Mouse (Mus musculus): ENCODE measurements at regions not wholly inside any gene's neighbourhood (a gene's known extent, or its start where the extent isn't known, plus 50 kb on each side); places are given as distances from the start of the nearest gene placed in this dataset.
A peak's percentile ranks its signal among the peaks of the same experiment; 100 is the strongest.

GRCm38 (mm10) chr17:67499783-67500641 lies 132.5 kb downstream of the Lrrc30 start:
- no peaks in the 10 kb centered on the region for H3K27me3 ChIP-seq
- H3K9ac ChIP-seq: no peak overlapping the region
- no peaks in the 10 kb centered on the region for H3K36me3 ChIP-seq
- peak overlapping the region; percentile 25; the same call in 1 of the 2 replicates for H3K4me2 ChIP-seq (replicated peaks)
- H3K27ac ChIP-seq: no peak overlapping the region
- no peak for ATAC-seq (ENCODE audit: insufficient number of reproducible peaks, insufficient read depth, low FRiP score, low TSS enrichment)
- H3K9me3 ChIP-seq: no peaks in the 10 kb centered on the region
- 59% methylated on average over 28 of the region's 28 CpGs for WGBS
- H3K4me1 ChIP-seq: no peaks in the 10 kb centered on the region
- no peak overlapping the region for H3K4me3 ChIP-seq

GRCm38 (mm10) chr17:67497380-67497779 lies 135.1 kb downstream of the Lrrc30 start:
- Histone ChIP-seq H3K36me3 (no peaks in the 10 kb centered on the region), H3K9me3 (no peaks in the 10 kb centered on the region), H3K4me2 (replicated peaks) (no peak overlapping the region), H3K9ac (no peak overlapping the region), H3K4me1 (no peaks in the 10 kb centered on the region), H3K4me3 (no peak overlapping the region), H3K27me3 (no peaks in the 10 kb centered on the region), H3K27ac (no peak overlapping the region)
- 81% methylated on average over 8 of the region's 8 CpGs for WGBS
- ATAC-seq (ENCODE audit: insufficient number of reproducible peaks, insufficient read depth, low FRiP score, low TSS enrichment): 0 out of 2 replicates have a peak, but pooled peaks have one; percentile 36

DNA sequence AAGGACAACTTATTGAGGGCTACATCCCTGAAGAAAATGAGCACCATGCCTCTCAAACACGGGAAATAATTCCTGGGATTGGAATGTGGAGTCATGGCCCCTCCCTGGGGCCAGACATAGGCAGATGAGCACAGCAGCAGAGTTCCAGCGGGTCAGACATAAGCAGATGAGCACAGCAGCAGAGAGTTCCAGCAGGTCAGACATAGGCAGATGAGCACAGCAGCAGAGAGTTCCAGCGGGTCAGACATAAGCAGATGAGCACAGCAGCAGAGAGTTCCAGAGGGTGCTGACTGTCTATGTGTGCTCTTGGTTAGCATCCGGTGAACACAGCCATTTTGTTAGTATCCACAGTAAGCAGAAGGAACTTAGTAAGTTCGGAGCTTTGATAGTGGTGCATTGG lies 126.2 kb upstream of the Ptprm start:
- no peak for ATAC-seq (ENCODE audit: insufficient number of reproducible peaks, insufficient read depth, low FRiP score, low TSS enrichment)

GRCm38 (mm10) chr17:67473137-67473536 lies 118.9 kb upstream of the Ptprm start:
- Histone ChIP-seq H3K4me2 (replicated peaks) (no peak overlapping the region), H3K27me3 (no peaks in the 10 kb centered on the region), H3K4me1 (no peaks in the 10 kb centered on the region), H3K9me3 (no peaks in the 10 kb centered on the region; the same call in 1 of the 2 replicates), H3K36me3 (no peaks in the 10 kb centered on the region), H3K9ac (no peak overlapping the region), H3K4me3 (no peak overlapping the region), H3K27ac (no peak overlapping the region)
- 20% methylated on average over 2 of the region's 2 CpGs for WGBS
- ATAC-seq (ENCODE audit: insufficient number of reproducible peaks, insufficient read depth, low FRiP score, low TSS enrichment): no peak

More for the DNA sequence above, 126.2 kb upstream of the Ptprm start:
- Histone ChIP-seq H3K4me1 (no peaks in the 10 kb centered on the region), H3K36me3 (no peaks in the 10 kb centered on the region), H3K27ac (no peak overlapping the region), H3K9me3 (no peaks in the 10 kb centered on the region; the same call in 1 of the 2 replicates), H3K9ac (no peak overlapping the region), H3K27me3 (no peaks in the 10 kb centered on the region), H3K4me3 (no peak overlapping the region), H3K4me2 (replicated peaks) (no peak overlapping the region)
- WGBS: 71% methylated on average over 5 of the region's 5 CpGs

GRCm38 (mm10) chr17:67458851-67459421 lies 104.7 kb upstream of the Ptprm start:
- no peak overlapping the region for H3K9ac ChIP-seq
- WGBS: 82% methylated on average over 4 of the region's 4 CpGs
- H3K36me3 ChIP-seq: no peaks in the 10 kb centered on the region
- no peaks in the 10 kb centered on the region for H3K9me3 ChIP-seq
- no peaks in the 10 kb centered on the region for H3K27me3 ChIP-seq
- no peak for ATAC-seq (ENCODE audit: insufficient number of reproducible peaks, insufficient read depth, low FRiP score, low TSS enrichment)
- H3K4me2 ChIP-seq (replicated peaks): no peak overlapping the region
- no peaks in the 10 kb centered on the region for H3K4me1 ChIP-seq
- no peak overlapping the region for H3K27ac ChIP-seq
- no peak overlapping the region for H3K4me3 ChIP-seq

DNA sequence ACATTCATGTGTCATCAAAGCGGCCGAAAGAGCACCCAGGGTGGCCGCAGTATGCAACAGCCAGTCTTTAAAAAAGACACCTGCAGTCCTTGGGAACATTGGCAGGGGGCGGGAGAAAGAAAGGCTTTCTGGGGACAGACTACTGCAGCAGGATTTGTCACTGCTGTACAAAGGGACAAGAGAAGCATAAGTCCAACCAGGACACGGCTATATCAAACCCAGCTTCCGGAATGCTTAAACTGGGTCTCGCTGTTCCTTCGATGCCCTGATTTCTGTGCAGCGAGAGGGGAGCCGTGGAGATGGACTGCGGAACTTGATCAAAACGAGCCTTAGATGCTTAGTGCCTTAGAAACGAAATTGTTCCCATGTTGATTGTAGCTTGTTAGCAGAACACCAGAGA lies 97.7 kb upstream of the Ptprm start:
- H3K36me3 ChIP-seq: no peaks in the 10 kb centered on the region
- 83% methylated on average over 13 of the region's 13 CpGs for WGBS
- H3K9me3 ChIP-seq: no peaks in the 10 kb centered on the region
- no peak for ATAC-seq (ENCODE audit: insufficient number of reproducible peaks, insufficient read depth, low FRiP score, low TSS enrichment)
- H3K27ac ChIP-seq: no peak overlapping the region
- no peak overlapping the region for H3K4me2 ChIP-seq (replicated peaks)
- H3K27me3 ChIP-seq: no peaks in the 10 kb centered on the region
- H3K9ac ChIP-seq: no peak overlapping the region
- H3K4me3 ChIP-seq: no peak overlapping the region
- H3K4me1 ChIP-seq: no peaks in the 10 kb centered on the region

DNA sequence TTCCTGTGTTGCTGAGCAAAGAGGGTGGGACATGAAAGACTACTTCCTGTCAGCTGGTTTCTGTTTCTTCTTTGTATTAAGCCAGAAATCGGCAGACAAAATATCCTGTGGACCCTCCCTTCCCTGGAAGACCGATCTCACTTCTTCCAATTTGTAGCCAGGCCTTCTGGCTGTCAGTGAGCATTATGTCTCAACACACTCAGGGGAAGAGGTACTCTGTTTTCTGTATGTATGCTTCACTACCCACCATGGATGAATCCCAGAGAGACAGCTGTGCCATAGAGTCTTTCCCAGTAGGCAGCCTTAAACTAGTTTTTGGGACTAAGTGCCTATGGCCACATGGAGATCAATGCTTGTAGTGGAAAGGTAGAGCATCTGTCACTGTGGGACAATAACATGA lies 96.8 kb upstream of the Ptprm start:
- Histone ChIP-seq H3K27ac (no peak overlapping the region), H3K9me3 (no peaks in the 10 kb centered on the region), H3K27me3 (no peaks in the 10 kb centered on the region), H3K4me2 (replicated peaks) (no peak overlapping the region), H3K4me1 (no peaks in the 10 kb centered on the region), H3K9ac (no peak overlapping the region), H3K4me3 (no peak overlapping the region), H3K36me3 (no peaks in the 10 kb centered on the region)
- WGBS: 33% methylated on average over 2 of the region's 2 CpGs
- no peak for ATAC-seq (ENCODE audit: insufficient number of reproducible peaks, insufficient read depth, low FRiP score, low TSS enrichment)

DNA sequence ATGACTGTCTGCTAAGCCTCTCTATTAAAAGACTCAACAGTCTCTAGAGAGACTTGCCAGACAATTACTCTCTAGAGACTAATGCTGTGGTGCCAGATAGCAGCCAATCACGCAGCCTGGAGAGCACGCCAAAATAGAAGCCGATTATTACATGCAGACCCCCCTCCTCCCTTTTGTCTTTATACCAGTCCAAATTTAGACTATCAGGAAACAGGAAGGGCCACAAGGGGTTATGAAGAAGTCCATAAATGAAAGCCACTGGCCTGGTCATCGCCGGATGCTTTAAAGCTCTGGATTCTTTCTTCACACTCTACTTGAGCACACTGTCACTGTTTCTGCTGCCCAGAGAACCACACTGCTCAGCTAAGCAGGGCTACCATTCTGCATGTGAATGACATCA lies 95.8 kb upstream of the Ptprm start:
- Histone ChIP-seq H3K27me3 (no peaks in the 10 kb centered on the region), H3K27ac (no peak overlapping the region), H3K9ac (no peak overlapping the region), H3K36me3 (no peaks in the 10 kb centered on the region), H3K4me1 (no peaks in the 10 kb centered on the region), H3K4me3 (no peak overlapping the region), H3K9me3 (no peaks in the 10 kb centered on the region), H3K4me2 (replicated peaks) (no peak overlapping the region)
- no peak for ATAC-seq (ENCODE audit: insufficient number of reproducible peaks, insufficient read depth, low FRiP score, low TSS enrichment)
- WGBS: 83% methylated on average over 5 of the region's 5 CpGs

- ATAC-seq (ENCODE audit: insufficient number of reproducible peaks, insufficient read depth, low FRiP score, low TSS enrichment): no peak
- Histone ChIP-seq H3K36me3 (no peaks in the 10 kb centered on the region), H3K9ac (no peak overlapping the region), H3K27me3 (no peaks in the 10 kb centered on the region), H3K4me2 (replicated peaks) (no peak overlapping the region), H3K27ac (no peak overlapping the region), H3K4me1 (no peaks in the 10 kb centered on the region), H3K9me3 (no peaks in the 10 kb centered on the region), H3K4me3 (no peak overlapping the region)
Observed at GRCm38 (mm10) chr17:67445986-67446385, 91.7 kb upstream of the Ptprm start.

DNA sequence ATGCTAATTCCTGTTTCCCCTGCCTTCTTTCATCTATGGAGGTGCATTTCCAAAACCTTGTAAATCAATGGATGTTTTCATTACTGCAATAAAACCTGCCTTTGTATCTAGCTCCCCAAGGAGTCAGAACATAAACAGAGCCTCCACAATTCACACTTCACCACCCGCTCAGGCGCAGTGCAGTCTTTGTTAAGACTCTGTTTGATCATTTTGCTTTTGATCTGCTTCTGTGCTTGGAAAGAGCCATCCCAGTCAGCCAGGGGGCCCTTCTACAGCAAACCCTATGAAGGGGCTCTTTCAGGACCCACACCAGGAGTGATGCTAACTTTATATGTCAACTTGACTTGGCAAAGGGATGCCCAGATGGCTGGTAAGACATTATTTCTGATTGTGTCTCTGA lies 86.7 kb upstream of the Ptprm start:
- no peak overlapping the region for H3K9ac ChIP-seq
- no peak overlapping the region for H3K4me3 ChIP-seq
- no peaks in the 10 kb centered on the region for H3K4me1 ChIP-seq
- WGBS: 74% methylated on average over 2 of the region's 2 CpGs
- H3K36me3 ChIP-seq: no peaks in the 10 kb centered on the region
- no peak for ATAC-seq (ENCODE audit: insufficient number of reproducible peaks, insufficient read depth, low FRiP score, low TSS enrichment)
- H3K4me2 ChIP-seq (replicated peaks): no peak overlapping the region
- H3K27me3 ChIP-seq: no peaks in the 10 kb centered on the region
- no peaks in the 10 kb centered on the region for H3K9me3 ChIP-seq
- H3K27ac ChIP-seq: no peak overlapping the region

DNA sequence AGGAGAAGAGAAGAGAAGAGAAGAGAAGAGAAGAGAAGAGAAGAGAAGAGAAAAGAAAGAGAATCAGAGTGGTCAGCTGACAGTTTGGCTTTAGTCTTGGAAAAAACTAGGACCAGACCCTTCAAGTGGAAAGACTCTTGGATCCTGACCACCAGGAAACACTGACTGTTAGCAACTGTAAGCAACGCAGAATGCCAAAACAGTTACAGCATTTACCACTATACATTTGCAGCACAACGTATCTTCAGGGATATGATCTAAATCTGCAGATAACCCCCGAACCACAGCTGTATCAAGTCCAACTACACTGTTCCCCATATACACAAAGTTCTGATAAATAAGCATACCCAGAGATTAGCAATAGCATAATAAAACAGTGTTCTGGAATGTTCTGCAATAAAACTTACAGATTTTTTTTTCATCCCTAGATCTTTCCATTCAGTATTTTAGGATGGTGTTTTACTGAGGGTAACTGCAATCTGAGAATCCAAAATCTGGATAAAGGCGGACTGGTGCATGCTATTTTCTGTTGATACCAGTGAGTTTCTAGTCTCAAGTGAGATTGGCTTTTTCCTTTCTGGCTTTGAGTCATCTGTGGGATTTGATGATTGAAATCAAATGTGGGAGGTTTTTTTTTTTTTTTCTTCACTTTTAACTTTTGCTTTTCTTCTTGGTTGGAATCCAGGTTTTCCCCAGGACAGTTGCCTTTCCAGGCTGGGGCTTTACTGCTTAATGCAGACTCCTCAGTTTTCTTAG lies 65.9 kb upstream of the Ptprm start:
- WGBS: 83% methylated on average over 4 of the region's 4 CpGs
- no peak overlapping the region for H3K27ac ChIP-seq
- no peak for ATAC-seq (ENCODE audit: insufficient number of reproducible peaks, insufficient read depth, low FRiP score, low TSS enrichment)
- H3K4me1 ChIP-seq: no peaks in the 10 kb centered on the region
- H3K4me3 ChIP-seq: no peak overlapping the region
- no peaks in the 10 kb centered on the region for H3K36me3 ChIP-seq
- H3K27me3 ChIP-seq: no peaks in the 10 kb centered on the region
- no peak overlapping the region for H3K4me2 ChIP-seq (replicated peaks)
- no peak overlapping the region for H3K9ac ChIP-seq
- H3K9me3 ChIP-seq: no peaks in the 10 kb centered on the region

Measured in embryonic facial prominence, embryonic 12.5 days (tissue).